Mouse (Mus musculus) erythroblast, embryonic 14.5 days (primary cell): ENCODE data around the gene Hist2h3c1.

Experiments used
- GATA1 ChIP-seq: IDR thresholded peaks from 2 replicates; pipeline ENCODE4 v1.6.1; 2012; ENCODE audit warnings: low read length, inconsistent platforms, mixed read lengths
- TAL1 ChIP-seq: IDR thresholded peaks from 3 replicates; pipeline ENCODE4 v1.6.1; 2012; ENCODE audit warnings: low read length, inconsistent platforms, mixed read lengths

- TF ChIP-seq GATA1 = no peak
- TF ChIP-seq TAL1 = no peak
Observed at GRCm38 (mm10) chr3:96260220-96260619, 13.7 kb downstream of the Hist2h3c1 start.
